Mouse (Mus musculus) limb, embryonic 14.5 days (tissue): ENCODE measurements around the gene Mrps15. TPM values are rescaled to one million over a fixed set of nuclear protein-coding genes. Genes with fewer than 3 reads are reported as not detected.
A peak's percentile ranks its signal among the peaks of the same experiment; 100 is the strongest.

Experiments used
- ATAC-seq: fragments of 200-750 bp; cut with Nextera tagmentation; 2 replicates; pipeline ENCODE4 v1.8.0; 2017; ENCODE audit warnings: low read depth, moderate number of reproducible peaks, moderate TSS enrichment; ENCODE audit not compliant: low FRiP score
- DNase-seq: peaks from one replicate; pipeline ENCODE4 v3.0.0-alpha.2; 2015; ENCODE audit warnings: low spot score
- H3K27ac ChIP-seq: fragments of 300-500 bp; sonication (generic); replicated peaks from 2 replicates; pipeline ENCODE4 v1.5.1; 2014; ENCODE audit warnings: low read depth, mild to moderate bottlenecking, low read length, moderate library complexity, mixed read lengths
- H3K27me3 ChIP-seq: fragments of 300-500 bp; sonication (generic); 2 replicates; pipeline ENCODE4 v1.6.1; 2014; ENCODE audit warnings: low read length, mixed read lengths; ENCODE audit not compliant: control insufficient read depth, insufficient read depth
- H3K36me3 ChIP-seq: fragments of 300-500 bp; sonication (generic); 2 replicates; pipeline ENCODE4 v1.6.1; 2014; ENCODE audit warnings: mild to moderate bottlenecking, low read length, moderate library complexity, mixed read lengths; ENCODE audit not compliant: control insufficient read depth, insufficient read depth
- H3K4me1 ChIP-seq: fragments of 300-500 bp; sonication (generic); 2 replicates; pipeline ENCODE4 v1.6.1; 2014; ENCODE audit warnings: antibody characterized with exemption, low read length, mixed read lengths; ENCODE audit not compliant: control insufficient read depth, insufficient read depth
- H3K4me2 ChIP-seq: fragments of 300-500 bp; sonication (generic); replicated peaks from 2 replicates; pipeline ENCODE4 v1.6.1; 2014; ENCODE audit warnings: low read depth, mild to moderate bottlenecking, low read length, moderate library complexity; ENCODE audit not compliant: severe bottlenecking
- H3K4me3 ChIP-seq: fragments of 300-500 bp; sonication (generic); replicated peaks from 2 replicates; pipeline ENCODE4 v1.5.1; 2014; ENCODE audit warnings: low read length
- H3K9ac ChIP-seq: fragments of 300-500 bp; sonication (generic); 2 replicates; pipeline ENCODE4 v1.6.1; 2014; ENCODE audit warnings: mild to moderate bottlenecking, low read depth, low read length, moderate library complexity; ENCODE audit not compliant: severe bottlenecking
- H3K9me3 ChIP-seq: fragments of 300-500 bp; sonication (generic); 2 replicates; pipeline ENCODE4 v1.6.1; 2016; ENCODE audit warnings: low read length; ENCODE audit not compliant: control insufficient read depth
- POLR2A ChIP-seq: fragments of 200-500 bp; IDR thresholded peaks from 2 replicates; pipeline ENCODE4 v1.8.0; 2012; ENCODE audit warnings: inconsistent platforms, mild to moderate bottlenecking, moderate library complexity, borderline replicate concordance; ENCODE audit not compliant: insufficient read depth, insufficient read length; ENCODE audit errors: extremely low read depth
- WGBS: fragments of 180-500 bp; shearing (Covaris S2); extraction: QIAGEN DNeasy Blood & Tissue Kit; methylation state at CpG from one replicate; pipeline ENCODE4 v1.1.7; 2014; 5-methylcytosine and 5-hydroxymethylcytosine counted together
- polyA plus RNA-seq, 2 experiments: library from polyadenylated mRNA; depleted of rRNA in 1 of 2; stranded (reverse) in 1 of 2; unstranded in 1 of 2; fragments of >200 nt; fragmentation: Nextera tagmentation in 1 of 2; extraction: Ambion mirVana in 1 of 2; gene quantifications; 2 replicates each; pipeline versions ENCODE4 v1.2.1 to v1.2.3; 2012 to 2014

Gene Mrps15
- polyA plus RNA-seq, 2 experiments: 83.5 to 140 TPM

- Histone ChIP-seq H3K9ac (no peak overlapping the region), H3K36me3 (peaks cover 6% of the 10 kb centered on the region; the same call in 1 of the 2 replicates), H3K9me3 (no peaks in the 10 kb centered on the region), H3K27ac (no peak overlapping the region), H3K4me3 (no peak overlapping the region), H3K27me3 (no peaks in the 10 kb centered on the region), H3K4me1 (peaks cover 19% of the 10 kb centered on the region), H3K4me2 (no peak overlapping the region)
- TF ChIP-seq POLR2A: no peak
- DNase-seq: no peak
- no peak for ATAC-seq
- WGBS: 82% methylated on average over 3 of the region's 3 CpGs
Measured at GRCm38 (mm10) chr4:126100764-126101163, 54.0 kb downstream of the Mrps15 start.

DNA sequence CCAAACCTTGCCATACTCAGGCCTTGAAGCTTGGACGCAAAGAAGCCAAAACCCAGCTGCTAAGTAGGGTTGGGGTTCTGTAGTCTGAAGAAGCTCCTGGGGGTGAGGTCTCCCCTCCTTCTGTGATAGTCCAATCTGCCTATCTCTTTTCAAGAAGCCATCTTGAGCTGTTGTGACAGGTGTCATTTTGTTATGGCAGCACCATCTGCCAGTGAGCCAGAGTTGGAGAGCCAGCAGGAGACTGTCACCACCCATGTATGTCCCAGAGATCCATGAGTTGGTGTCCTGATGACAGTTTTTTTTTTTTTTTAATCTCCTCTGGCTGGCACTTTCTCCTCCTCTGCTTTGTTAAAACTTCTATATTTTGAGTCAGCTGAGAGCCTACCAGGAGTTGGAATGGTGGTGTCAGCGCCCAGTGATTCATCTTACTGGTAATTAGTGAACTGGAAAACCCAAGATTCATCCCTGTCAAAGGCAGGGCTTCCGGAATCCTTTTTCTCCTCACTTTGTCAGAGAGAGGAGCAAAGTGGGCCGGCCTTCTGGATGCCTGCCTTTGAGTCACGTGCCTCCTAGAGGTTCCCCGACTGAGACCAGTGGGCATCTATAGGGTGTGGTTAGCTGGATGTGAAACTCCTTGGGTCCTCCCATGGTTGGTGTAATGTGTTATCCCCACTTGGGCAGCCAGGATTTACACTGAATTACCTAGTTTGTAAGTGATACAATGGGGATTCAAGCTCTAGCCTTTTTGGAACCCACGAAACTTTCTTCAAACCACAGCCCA, 55.5 kb downstream of the Mrps15 start:
- TF ChIP-seq POLR2A: no peak
- Histone ChIP-seq H3K4me1 (peaks cover 19% of the 10 kb centered on the region), H3K4me3 (0 out of 2 replicates have a peak overlapping the region, but pooled peaks have one; percentile 95), H3K9ac (no peak overlapping the region), H3K27me3 (no peaks in the 10 kb centered on the region), H3K4me2 (peak overlapping the region; percentile 85; the same call in 1 of the 2 replicates), H3K9me3 (no peaks in the 10 kb centered on the region), H3K36me3 (peaks cover 6% of the 10 kb centered on the region; the same call in 1 of the 2 replicates), H3K27ac (no peak overlapping the region)
- ATAC-seq: no peak
- no peak for DNase-seq
- 48% methylated on average over 7 of the region's 7 CpGs for WGBS

- Histone ChIP-seq H3K4me1 (peaks cover 22% of the 10 kb centered on the region), H3K4me2 (peak overlapping the region; percentile 85), H3K9ac (peak overlapping the region; percentile 48), H3K36me3 (peaks cover 4% of the 10 kb centered on the region; the same call in 1 of the 2 replicates), H3K27me3 (no peaks in the 10 kb centered on the region), H3K9me3 (no peaks in the 10 kb centered on the region), H3K4me3 (peak overlapping the region; percentile 95), H3K27ac (peak overlapping the region; percentile 79)
- peak; percentile 49 for ATAC-seq
- peak; percentile 68 for DNase-seq
- TF ChIP-seq POLR2A: no peak
- 2% methylated on average over 15 of the region's 15 CpGs for WGBS
Measured at GRCm38 (mm10) chr4:126103057-126103581, 56.4 kb downstream of the Mrps15 start.

DNA sequence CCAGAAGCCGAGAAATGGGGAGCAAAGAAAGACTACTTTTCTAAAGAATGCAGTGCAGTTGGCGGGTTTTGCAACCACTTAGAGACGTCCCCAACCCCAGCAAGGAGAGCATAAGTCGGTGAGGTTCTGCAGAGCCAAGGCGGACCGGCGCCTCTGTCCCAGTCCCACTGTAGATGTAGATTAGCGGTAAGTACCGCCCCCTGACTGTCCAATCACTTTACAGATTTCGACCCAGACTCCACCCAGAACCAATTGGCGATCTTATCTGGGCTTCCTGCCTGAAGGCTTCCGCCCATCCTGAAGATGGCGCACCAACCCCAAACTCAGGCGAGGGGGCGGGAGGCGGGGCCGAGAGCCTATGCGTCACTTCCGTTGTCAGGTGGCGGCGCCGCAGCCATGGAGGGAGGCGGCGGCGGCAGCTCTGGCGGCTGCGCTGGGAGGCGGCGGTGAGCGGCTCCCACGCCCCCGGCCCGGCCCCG, 56.9 kb downstream of the Mrps15 start, which contains the start of gene Stk40:
Gene Stk40 (plus strand): TSS at position 368 of the 479 bp plus-strand sequence.
- peaks cover 3% of the 10 kb centered on the region; the same call in 1 of the 2 replicates for H3K36me3 ChIP-seq
- H3K4me1 ChIP-seq: peaks cover 22% of the 10 kb centered on the region
- no peaks in the 10 kb centered on the region for H3K27me3 ChIP-seq
- no peaks in the 10 kb centered on the region for H3K9me3 ChIP-seq
- peak within 1 kb of the TSS; percentile 79 for H3K27ac ChIP-seq
- peak; percentile 98 for ATAC-seq
- H3K9ac ChIP-seq: peak within 1 kb of the TSS; percentile 79
- 0 out of 2 replicates have a peak, but pooled peaks have one; percentile 52 for TF ChIP-seq POLR2A
- peak; percentile 97 for DNase-seq
- WGBS: under 1% methylated on average over 28 of the region's 34 CpGs
- peak within 1 kb of the TSS; percentile 95 for H3K4me3 ChIP-seq
- H3K4me2 ChIP-seq: peak within 1 kb of the TSS; percentile 85

GRCm38 (mm10) chr4:126104261-126105075, 57.7 kb downstream of the Mrps15 start:
- no peaks in the 10 kb centered on the region for H3K9me3 ChIP-seq
- H3K36me3 ChIP-seq: peaks cover 3% of the 10 kb centered on the region; the same call in 1 of the 2 replicates
- H3K9ac ChIP-seq: peak overlapping the region; percentile 79
- H3K4me3 ChIP-seq: peak overlapping the region; percentile 95
- peaks cover 22% of the 10 kb centered on the region for H3K4me1 ChIP-seq
- 4% methylated on average over 34 of the region's 34 CpGs for WGBS
- H3K4me2 ChIP-seq: peak overlapping the region; percentile 85
- ATAC-seq (no peak), DNase-seq (no peak)
- no peak overlapping the region for H3K27ac ChIP-seq
- no peaks in the 10 kb centered on the region for H3K27me3 ChIP-seq
- no peak for TF ChIP-seq POLR2A

Other genes starting within 250 kb of the Mrps15 start
- gene Csf3r, start 22.4 kb upstream of the Mrps15 start, polyA plus RNA-seq (2012; rRNA removed): 1.6 and 2.1 TPM in 2 replicates
- 0.32 and 0.68 TPM in 2 replicates for gene Csf3r, start 22.4 kb upstream of the Mrps15 start, polyA plus RNA-seq (2014; fragmentation: Nextera tagmentation; extraction: Ambion mirVana)
- 5.3 and 5.8 TPM in 2 replicates for gene Oscp1, start 11.6 kb downstream of the Mrps15 start, polyA plus RNA-seq (2012; rRNA removed)
- gene Oscp1, start 11.6 kb downstream of the Mrps15 start, polyA plus RNA-seq (2014; fragmentation: Nextera tagmentation; extraction: Ambion mirVana): 13.2 and 13.8 TPM in 2 replicates
- 44.0 and 50.4 TPM in 2 replicates for gene Lsm10, start 49.7 kb downstream of the Mrps15 start, polyA plus RNA-seq (2012; rRNA removed)
- 53.7 and 54.3 TPM in 2 replicates for gene Lsm10, start 49.7 kb downstream of the Mrps15 start, polyA plus RNA-seq (2014; fragmentation: Nextera tagmentation; extraction: Ambion mirVana)
- 21.3 and 25.5 TPM in 2 replicates for gene Stk40, start 57.0 kb downstream of the Mrps15 start, polyA plus RNA-seq (2012; rRNA removed)
- 27.9 and 29.1 TPM in 2 replicates for gene Stk40, start 57.0 kb downstream of the Mrps15 start, polyA plus RNA-seq (2014; fragmentation: Nextera tagmentation; extraction: Ambion mirVana)
- 120 and 155 TPM in 2 replicates for gene Eva1b, start 100.8 kb downstream of the Mrps15 start, polyA plus RNA-seq (2012; rRNA removed)
- gene Eva1b, start 100.8 kb downstream of the Mrps15 start, polyA plus RNA-seq (2014; fragmentation: Nextera tagmentation; extraction: Ambion mirVana): 101 and 106 TPM in 2 replicates
- 7.1 and 8.5 TPM in 2 replicates for gene Sh3d21, start 116.6 kb downstream of the Mrps15 start, polyA plus RNA-seq (2012; rRNA removed)
- 8.9 and 10.9 TPM in 2 replicates for gene Sh3d21, start 116.6 kb downstream of the Mrps15 start, polyA plus RNA-seq (2014; fragmentation: Nextera tagmentation; extraction: Ambion mirVana)
- 168 and 191 TPM in 2 replicates for gene Thrap3, start 155.8 kb downstream of the Mrps15 start, polyA plus RNA-seq (2012; rRNA removed)
- gene Thrap3, start 155.8 kb downstream of the Mrps15 start, polyA plus RNA-seq (2014; fragmentation: Nextera tagmentation; extraction: Ambion mirVana): 204 and 229 TPM in 2 replicates
- gene Map7d1, start 209.4 kb downstream of the Mrps15 start, polyA plus RNA-seq (2012; rRNA removed): 113 and 119 TPM in 2 replicates
- 58.3 and 68.4 TPM in 2 replicates for gene Map7d1, start 209.4 kb downstream of the Mrps15 start, polyA plus RNA-seq (2014; fragmentation: Nextera tagmentation; extraction: Ambion mirVana)
- 93.6 and 113 TPM in 2 replicates for gene Trappc3, start 215.4 kb downstream of the Mrps15 start, polyA plus RNA-seq (2012; rRNA removed)
- gene Trappc3, start 215.4 kb downstream of the Mrps15 start, polyA plus RNA-seq (2014; fragmentation: Nextera tagmentation; extraction: Ambion mirVana): 34.5 and 38.3 TPM in 2 replicates
- gene Col8a2, start 239.9 kb downstream of the Mrps15 start, polyA plus RNA-seq (2012; rRNA removed): 50.3 and 57.4 TPM in 2 replicates
- 74.6 and 75.4 TPM in 2 replicates for gene Col8a2, start 239.9 kb downstream of the Mrps15 start, polyA plus RNA-seq (2014; fragmentation: Nextera tagmentation; extraction: Ambion mirVana)